Mouse (Mus musculus): ENCODE results near the gene Olfr968. TPM values are rescaled to one million over a fixed set of nuclear protein-coding genes. Genes with fewer than 3 reads are reported as not detected.

The Olfr968 gene
- polyA plus RNA-seq, 1 experiment = not detected

DNA sequence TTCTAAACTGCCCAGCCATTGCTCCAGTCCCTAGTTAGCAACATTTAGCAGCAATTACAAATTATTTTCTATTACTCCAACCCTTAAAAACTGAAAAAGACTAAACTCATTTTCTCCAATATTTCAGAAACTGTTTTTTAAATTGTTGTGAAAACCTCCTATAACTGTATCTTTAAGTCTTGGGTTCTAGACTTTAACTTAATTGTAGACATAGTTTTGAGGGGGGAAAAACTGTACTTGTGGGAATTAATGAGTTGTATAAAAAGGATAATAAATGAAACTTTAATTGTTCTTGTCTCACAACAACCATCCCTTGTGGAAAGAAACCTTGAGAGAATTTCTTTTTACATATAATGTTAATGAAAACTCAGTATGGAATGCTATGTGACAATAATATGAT is 52.4 kb downstream of the Olfr968 start, which contains the start of gene Olfr150:
Olfr150 (plus strand) TSS at position 301 of the 400 bp plus-strand sequence.
- no peak for TF ChIP-seq CTCF (IDR thresholded peaks at IDR 0.05; ENCODE audit: low read depth, low read length)
- TF ChIP-seq EP300 (IDR thresholded peaks at IDR 0.05; ENCODE audit: insufficient read depth, low read depth, low read length) = no peak
- no peak for TF ChIP-seq POLR2A (IDR thresholded peaks at IDR 0.05; ENCODE audit: insufficient read depth, low read length)

More for the DNA sequence above, 52.4 kb downstream of the Olfr968 start, which contains the start of gene Olfr150:
- Histone ChIP-seq H3K36me3 (ENCODE audit: control insufficient read depth, insufficient read depth, low read length, poor library complexity, severe bottlenecking) (no peaks in the 10 kb centered on the region), H3K4me1 (ENCODE audit: control insufficient read depth, insufficient read depth, low read length) (no peaks in the 10 kb centered on the region), H3K9ac (ENCODE audit: low read depth, poor library complexity, severe bottlenecking) (no peak within 1 kb of the TSS), H3K27me3 (ENCODE audit: control insufficient read depth, insufficient read depth, low read length, poor library complexity, severe bottlenecking) (no peaks in the 10 kb centered on the region; the same call in 1 of the 2 replicates), H3K27ac (ENCODE audit: insufficient read depth, low read length) (no peak within 1 kb of the TSS), H3K4me3 (ENCODE audit: low read depth, low read length) (no peak within 1 kb of the TSS), H3K9me3 (replicated peaks; ENCODE audit: control insufficient read depth, insufficient read depth, low read length, poor library complexity, severe bottlenecking) (no peaks in the 10 kb centered on the region)

Other genes starting within 250 kb of the Olfr968 start
- not detected in 2 replicates for gene Olfr958, start 229.2 kb downstream of the Olfr968 start, polyA plus RNA-seq (2011; ENCODE audit: insufficient read depth, insufficient read length, low read depth, missing spikeins)
- not detected in 2 replicates for gene Olfr959, start 207.7 kb downstream of the Olfr968 start, polyA plus RNA-seq (2011; ENCODE audit: insufficient read depth, insufficient read length, low read depth, missing spikeins)
- 1.5 and 2.0 TPM in 2 replicates for gene AW551984, start 178.8 kb downstream of the Olfr968 start, polyA plus RNA-seq (2011; ENCODE audit: insufficient read depth, insufficient read length, low read depth, missing spikeins)
- gene Olfr148, start 172.6 kb downstream of the Olfr968 start, polyA plus RNA-seq (2011; ENCODE audit: insufficient read depth, insufficient read length, low read depth, missing spikeins) = not detected in 2 replicates
- gene Olfr960, start 161.9 kb downstream of the Olfr968 start, polyA plus RNA-seq (2011; ENCODE audit: insufficient read depth, insufficient read length, low read depth, missing spikeins) = not detected in 2 replicates
- not detected in 2 replicates for gene Olfr961, start 138.2 kb downstream of the Olfr968 start, polyA plus RNA-seq (2011; ENCODE audit: insufficient read depth, insufficient read length, low read depth, missing spikeins)
- gene Olfr963, start 116.0 kb downstream of the Olfr968 start, polyA plus RNA-seq (2011; ENCODE audit: insufficient read depth, insufficient read length, low read depth, missing spikeins) = not detected in 2 replicates
- gene Olfr149, start 76.1 kb downstream of the Olfr968 start, polyA plus RNA-seq (2011; ENCODE audit: insufficient read depth, insufficient read length, low read depth, missing spikeins) = not detected in 2 replicates
- gene Olfr965, start 71.9 kb downstream of the Olfr968 start, polyA plus RNA-seq (2011; ENCODE audit: insufficient read depth, insufficient read length, low read depth, missing spikeins) = not detected in 2 replicates
- not detected in 2 replicates for gene Olfr150, start 52.3 kb downstream of the Olfr968 start, polyA plus RNA-seq (2011; ENCODE audit: insufficient read depth, insufficient read length, low read depth, missing spikeins)
- not detected in 2 replicates for gene Olfr967, start 37.0 kb downstream of the Olfr968 start, polyA plus RNA-seq (2011; ENCODE audit: insufficient read depth, insufficient read length, low read depth, missing spikeins)
- gene Olfr969, start 7.7 kb upstream of the Olfr968 start, polyA plus RNA-seq (2011; ENCODE audit: insufficient read depth, insufficient read length, low read depth, missing spikeins) = not detected in 2 replicates
- not detected in 2 replicates for gene Olfr970, start 25.6 kb upstream of the Olfr968 start, polyA plus RNA-seq (2011; ENCODE audit: insufficient read depth, insufficient read length, low read depth, missing spikeins)
- gene Olfr971, start 53.6 kb upstream of the Olfr968 start, polyA plus RNA-seq (2011; ENCODE audit: insufficient read depth, insufficient read length, low read depth, missing spikeins) = not detected in 2 replicates
- not detected in 2 replicates for gene Olfr972, start 83.2 kb upstream of the Olfr968 start, polyA plus RNA-seq (2011; ENCODE audit: insufficient read depth, insufficient read length, low read depth, missing spikeins)
- gene Olfr229, start 124.1 kb upstream of the Olfr968 start, polyA plus RNA-seq (2011; ENCODE audit: insufficient read depth, insufficient read length, low read depth, missing spikeins) = not detected in 2 replicates
- not detected in 2 replicates for gene Olfr974, start 154.2 kb upstream of the Olfr968 start, polyA plus RNA-seq (2011; ENCODE audit: insufficient read depth, insufficient read length, low read depth, missing spikeins)
- gene Olfr975, start 168.8 kb upstream of the Olfr968 start, polyA plus RNA-seq (2011; ENCODE audit: insufficient read depth, insufficient read length, low read depth, missing spikeins) = 0.36 TPM in 1 of 2 replicates, not detected in the other
- gene Olfr976, start 177.9 kb upstream of the Olfr968 start, polyA plus RNA-seq (2011; ENCODE audit: insufficient read depth, insufficient read length, low read depth, missing spikeins) = 0.19 TPM in 1 of 2 replicates, not detected in the other
- gene Olfr978, start 208.9 kb upstream of the Olfr968 start, polyA plus RNA-seq (2011; ENCODE audit: insufficient read depth, insufficient read length, low read depth, missing spikeins) = not detected in 2 replicates
- gene Olfr979, start 220.2 kb upstream of the Olfr968 start, polyA plus RNA-seq (2011; ENCODE audit: insufficient read depth, insufficient read length, low read depth, missing spikeins) = not detected in 2 replicates
- not detected in 2 replicates for gene Olfr980, start 226.3 kb upstream of the Olfr968 start, polyA plus RNA-seq (2011; ENCODE audit: insufficient read depth, insufficient read length, low read depth, missing spikeins)
- gene Olfr981, start 238.2 kb upstream of the Olfr968 start, polyA plus RNA-seq (2011; ENCODE audit: insufficient read depth, insufficient read length, low read depth, missing spikeins) = 0.15 TPM in 1 of 2 replicates, not detected in the other